In the genomic region with DNA sequence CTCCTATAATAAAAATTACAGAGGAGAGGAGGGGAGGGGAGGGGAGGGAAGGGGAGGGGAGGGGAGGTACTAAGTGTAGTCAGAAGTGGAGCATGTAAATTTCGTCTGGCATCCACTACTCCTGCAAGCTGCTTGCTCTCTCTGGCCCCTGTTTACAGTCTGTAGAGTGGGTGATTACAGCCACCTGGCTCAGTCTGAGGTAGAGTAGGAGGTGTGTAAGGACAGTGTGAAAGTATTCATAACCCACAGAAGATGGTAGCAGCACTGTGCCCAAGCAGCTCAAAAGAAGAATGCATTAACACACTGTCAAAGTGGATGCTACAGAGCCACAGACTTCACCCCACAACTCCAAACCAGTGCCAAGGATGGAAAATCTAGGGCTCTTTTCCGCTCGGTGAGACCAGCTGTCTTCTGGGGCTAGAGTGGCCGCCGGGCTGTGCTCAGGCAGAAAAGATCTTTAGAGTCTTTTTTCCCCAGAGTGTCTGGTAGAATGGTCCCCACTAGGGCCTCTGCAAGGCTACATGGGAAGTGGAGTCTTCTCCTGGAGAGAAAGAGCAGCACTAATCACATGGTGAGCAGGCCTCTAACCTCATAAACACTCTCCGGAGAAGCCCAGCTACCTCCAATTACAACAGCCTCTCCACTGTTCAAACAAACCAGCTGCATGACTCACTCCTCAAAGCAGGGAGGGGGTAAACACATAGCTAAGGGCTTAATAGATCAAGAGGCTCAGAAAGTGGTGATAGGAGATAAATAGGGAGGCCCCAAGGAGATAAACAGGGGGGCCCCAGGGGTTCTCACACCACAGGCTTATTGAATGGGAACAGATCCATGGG, we compare ENCODE assay signal across 9 mouse cellular contexts. TPM values are rescaled to one million over a fixed set of nuclear protein-coding genes. Genes with fewer than 3 reads are reported as not detected.
DNase-seq lines count a peak whose midpoint lies in the region; ATAC-seq and TF ChIP-seq lines count a peak whose summit lies in the region.
"Had no signal": no experiment of that assay in that cellular context is flagged by ENCODE, and none has a peak within 500 bp of the region (broad histone marks: within the 10 kb centered on the region; RNA-seq: fewer than 3 reads in every experiment).

No protein-coding gene starts in this region.

- no peak overlapping the region for H3K4me3 ChIP-seq in forebrain, embryonic 12.5 days (replicated peaks)
- no peak overlapping the region for H3K4me3 ChIP-seq in forebrain, embryonic 14.5 days (ENCODE audit: low read depth, low read length)
- H3K4me3 ChIP-seq in embryonic facial prominence, embryonic 10.5 days, result no peak overlapping the region
- no peak overlapping the region for H3K4me3 ChIP-seq in liver, embryonic 11.5 days (ENCODE audit: low read depth, low read length)
- no peak overlapping the region for H3K4me3 ChIP-seq in small intestine, adult 2 months (ENCODE audit: low read depth, low read length)
- H3K4me3 ChIP-seq in gastrocnemius, adult 2 months, result no peak overlapping the region

- no peak overlapping the region for H3K9ac ChIP-seq in forebrain, embryonic 12.5 days
- no peak overlapping the region for H3K9ac ChIP-seq in forebrain, embryonic 14.5 days (ENCODE audit: low read length)
- peak overlapping the region; percentile 2 for H3K9ac ChIP-seq in liver, embryonic 11.5 days (ENCODE audit: low read depth, low read length)

- H3K36me3 ChIP-seq in forebrain, embryonic 12.5 days (replicated peaks), result no peaks in the 10 kb centered on the region
- H3K36me3 ChIP-seq in forebrain, embryonic 14.5 days (ENCODE audit: control insufficient read depth, insufficient read depth, low read length), result no peaks in the 10 kb centered on the region
- H3K36me3 ChIP-seq in embryonic facial prominence, embryonic 10.5 days (replicated peaks), result no peaks in the 10 kb centered on the region
- no peaks in the 10 kb centered on the region for H3K36me3 ChIP-seq in liver, embryonic 11.5 days (ENCODE audit: control insufficient read depth, insufficient read depth, low read length)
- H3K36me3 ChIP-seq in small intestine, adult 2 months (ENCODE audit: control insufficient read depth, insufficient read depth, low read length), result no peaks in the 10 kb centered on the region

- no peaks in the 10 kb centered on the region for H3K27me3 ChIP-seq in forebrain, embryonic 12.5 days
- no peaks in the 10 kb centered on the region for H3K27me3 ChIP-seq in forebrain, embryonic 14.5 days (replicated peaks; ENCODE audit: control insufficient read depth, insufficient read depth, low read length)
- H3K27me3 ChIP-seq in embryonic facial prominence, embryonic 10.5 days (replicated peaks; ENCODE audit: low read depth, poor library complexity, severe bottlenecking), result no peaks in the 10 kb centered on the region
- H3K27me3 ChIP-seq in liver, embryonic 11.5 days (replicated peaks; ENCODE audit: control insufficient read depth, insufficient read depth, low read length), result no peaks in the 10 kb centered on the region
- no peaks in the 10 kb centered on the region for H3K27me3 ChIP-seq in small intestine, adult 2 months (ENCODE audit: control insufficient read depth, insufficient read depth, low read length)
- H3K27me3 ChIP-seq: CH12.LX had no signal

- DNase-seq in forebrain, embryonic 14.5 days (ENCODE audit: low spot score), result no peak
- peak; percentile 62 for DNase-seq in 3134 (ENCODE audit: extremely low read depth, insufficient read length, low spot score)
- DNase-seq in embryonic facial prominence, embryonic 10.5 days (ENCODE audit: low spot score), result peak; percentile 14
- peak; percentile 39 for DNase-seq in liver, embryonic 11.5 days (ENCODE audit: low spot score)
- no peak for DNase-seq in layer of hippocampus, adult 18-20 months (ENCODE audit: low spot score in 2 of 2)
- no peak for DNase-seq in gastrocnemius, adult 2 months

- H3K4me2 ChIP-seq in forebrain, embryonic 12.5 days, result no peak overlapping the region
- H3K4me2 ChIP-seq in forebrain, embryonic 14.5 days (ENCODE audit: low read length), result no peak overlapping the region
- H3K4me2 ChIP-seq in liver, embryonic 11.5 days, result peak overlapping the region; percentile 40

- H3K9me3 ChIP-seq in forebrain, embryonic 12.5 days, result no peaks in the 10 kb centered on the region
- H3K9me3 ChIP-seq in forebrain, embryonic 14.5 days (replicated peaks; ENCODE audit: control insufficient read depth, low read length), result no peaks in the 10 kb centered on the region
- no peaks in the 10 kb centered on the region for H3K9me3 ChIP-seq in embryonic facial prominence, embryonic 10.5 days
- H3K9me3 ChIP-seq in liver, embryonic 11.5 days (ENCODE audit: control insufficient read depth, low read length), result no peaks in the 10 kb centered on the region

- TF ChIP-seq CTCF in small intestine, adult 2 months (IDR thresholded peaks at IDR 0.05; ENCODE audit: extremely low read depth, insufficient read length, insufficient replicate concordance, low read depth, low read length), result no peak
- TF ChIP-seq CTCF in gastrocnemius, adult 2 months (IDR thresholded peaks at IDR 0.05), result no peak

- 34% methylated on average over 6 of the region's 6 CpGs for WGBS in forebrain, embryonic 12.5 days
- WGBS in forebrain, embryonic 14.5 days, result 40% methylated on average over 6 of the region's 6 CpGs
- WGBS in embryonic facial prominence, embryonic 10.5 days, result 49% methylated on average over 6 of the region's 6 CpGs
- WGBS in liver, embryonic 11.5 days, result 42% methylated on average over 6 of the region's 6 CpGs
- 13% methylated on average over 6 of the region's 6 CpGs for WGBS in small intestine, adult 2 months

- H3K27ac ChIP-seq in forebrain, embryonic 12.5 days, result no peak overlapping the region
- no peak overlapping the region for H3K27ac ChIP-seq in forebrain, embryonic 14.5 days (ENCODE audit: low read depth, low read length)
- peak overlapping the region; percentile 31; the same call in 1 of the 2 replicates for H3K27ac ChIP-seq in embryonic facial prominence, embryonic 10.5 days (replicated peaks)
- H3K27ac ChIP-seq in liver, embryonic 11.5 days (ENCODE audit: low read depth, low read length), result peak overlapping the region; percentile 60
- H3K27ac ChIP-seq in small intestine, adult 2 months (ENCODE audit: insufficient read depth, low read depth, low read length), result peak overlapping the region; percentile 47
- H3K27ac ChIP-seq in gastrocnemius, adult 2 months, result no peak overlapping the region

- intact Hi-C loops in gastrocnemius, adult 2 months (cut with DNase I), result loop anchor here (10.0 kb wide), 1 partner anchor 86 kb away; no protein-coding TSS in a partner anchor

- peak; percentile 36; the same call in 1 of the 2 replicates for ATAC-seq in forebrain, embryonic 12.5 days (ENCODE audit: low FRiP score)
- no peak for ATAC-seq in forebrain, embryonic 14.5 days
- ATAC-seq in liver, embryonic 11.5 days (replicated peaks; ENCODE audit: low FRiP score), result peak; percentile 85

- no peak for TF ChIP-seq POLR2A in small intestine, adult 2 months (IDR thresholded peaks at IDR 0.05; ENCODE audit: low read depth, low read length)

- peaks cover 12% of the 10 kb centered on the region for H3K4me1 ChIP-seq in forebrain, embryonic 12.5 days
- no peaks in the 10 kb centered on the region for H3K4me1 ChIP-seq in forebrain, embryonic 14.5 days (ENCODE audit: control insufficient read depth, insufficient read depth, low read length)
- peaks cover 22% of the 10 kb centered on the region for H3K4me1 ChIP-seq in embryonic facial prominence, embryonic 10.5 days
- peaks cover 18% of the 10 kb centered on the region for H3K4me1 ChIP-seq in liver, embryonic 11.5 days (replicated peaks; ENCODE audit: control insufficient read depth, insufficient read depth, low read length)
- peaks cover 16% of the 10 kb centered on the region; the same call in 1 of the 2 replicates for H3K4me1 ChIP-seq in small intestine, adult 2 months (ENCODE audit: control insufficient read depth, insufficient read depth, insufficient read length, low read length)

RNA-seq across cellular contexts. Expression of a gene that starts 6.1 kb away (rescaled TPM):
- polyA plus RNA-seq in forebrain, embryonic 12.5 days (2016; fragmentation: Nextera tagmentation; extraction: Ambion mirVana), result not detected in 2 replicates
- polyA plus RNA-seq in forebrain, embryonic 14.5 days (2014; fragmentation: Nextera tagmentation; extraction: Ambion mirVana), result not detected in 2 replicates
- polyA plus RNA-seq in embryonic facial prominence, embryonic 10.5 days (2016; fragmentation: Nextera tagmentation; extraction: Ambion mirVana), result not detected in 2 replicates
- polyA plus RNA-seq in liver, embryonic 11.5 days (2014; fragmentation: Nextera tagmentation; extraction: Ambion mirVana), result not detected in 2 replicates
- not detected in 2 replicates for polyA plus RNA-seq in small intestine, adult 2 months (2012; rRNA removed)
- not detected for total RNA-seq in layer of hippocampus, adult 18-20 months (2021)
- not detected for total RNA-seq in gastrocnemius, adult 2 months (2021)
- total RNA-seq: CH12.LX had no signal

RNA-seq across cellular contexts. Expression of a gene that starts 9.7 kb away (rescaled TPM):
- polyA plus RNA-seq in forebrain, embryonic 12.5 days (2016; fragmentation: Nextera tagmentation; extraction: Ambion mirVana), result 3.2 TPM in 2 replicates
- 4.6 and 4.8 TPM in 2 replicates for polyA plus RNA-seq in forebrain, embryonic 14.5 days (2014; fragmentation: Nextera tagmentation; extraction: Ambion mirVana)
- polyA plus RNA-seq in embryonic facial prominence, embryonic 10.5 days (2016; fragmentation: Nextera tagmentation; extraction: Ambion mirVana), result 4.2 and 4.7 TPM in 2 replicates
- 7.7 and 8.8 TPM in 2 replicates for polyA plus RNA-seq in liver, embryonic 11.5 days (2014; fragmentation: Nextera tagmentation; extraction: Ambion mirVana)
- 11.1 and 47.4 TPM in 2 replicates for polyA plus RNA-seq in small intestine, adult 2 months (2012; rRNA removed)
- total RNA-seq in layer of hippocampus, adult 18-20 months (2021), result 1 to 10 TPM; 3.3 to 3.5 TPM
- total RNA-seq in gastrocnemius, adult 2 months (2021), result 1 to 10 TPM in 1 of 2 experiments, under 1 TPM in 1; 0.92 to 2.2 TPM

RNA-seq across cellular contexts. Expression of a gene that starts 44.4 kb away (rescaled TPM):
- 0.22 and 0.46 TPM in 2 replicates for polyA plus RNA-seq in forebrain, embryonic 12.5 days (2016; fragmentation: Nextera tagmentation; extraction: Ambion mirVana)
- 0.67 TPM in 1 of 2 replicates, not detected in the other for polyA plus RNA-seq in forebrain, embryonic 14.5 days (2014; fragmentation: Nextera tagmentation; extraction: Ambion mirVana)
- polyA plus RNA-seq in embryonic facial prominence, embryonic 10.5 days (2016; fragmentation: Nextera tagmentation; extraction: Ambion mirVana), result not detected in 2 replicates
- polyA plus RNA-seq in liver, embryonic 11.5 days (2014; fragmentation: Nextera tagmentation; extraction: Ambion mirVana), result 1.7 and 2.6 TPM in 2 replicates
- polyA plus RNA-seq in small intestine, adult 2 months (2012; rRNA removed), result 2.1 and 2.4 TPM in 2 replicates
- under 1 TPM; 0.77 to 0.99 TPM for total RNA-seq in layer of hippocampus, adult 18-20 months (2021)
- total RNA-seq in gastrocnemius, adult 2 months (2021), result 1 to 10 TPM in 1 of 2 experiments, under 1 TPM in 1; 0.89 to 3.0 TPM
- total RNA-seq: CH12.LX had no signal

Comparison
In these comparisons a context has a peak if more than half of its experiments do, and no peak if none do; other contexts are left out.
1. H3K27ac ChIP-seq: peak in embryonic facial prominence, embryonic 10.5 days (single experiment), liver, embryonic 11.5 days (single experiment) and small intestine, adult 2 months (single experiment); none in forebrain, embryonic 12.5 days (single experiment), forebrain, embryonic 14.5 days (single experiment) and gastrocnemius, adult 2 months (single experiment).
2. DNase-seq: peak in 3134 (single experiment), embryonic facial prominence, embryonic 10.5 days (single experiment) and liver, embryonic 11.5 days (single experiment); none in forebrain, embryonic 14.5 days (single experiment), layer of hippocampus, adult 18-20 months (0 of 2) and gastrocnemius, adult 2 months (single experiment).